Mouse (Mus musculus) natural killer cell, adult 2 months (primary cell): ENCODE data around the gene Gm21488.
"Not testable (repeated sequence)": the region's sequence is repeated elsewhere in the genome, so short reads cannot be mapped to it uniquely, and the experiment has no call there.

Source experiments
- DNase-seq, 2 experiments: peaks; one replicate each; pipeline ENCODE4 v3.0.0; 2022; ENCODE audit warnings: low spot score in 2 of 2

Gene Gm21488

DNA sequence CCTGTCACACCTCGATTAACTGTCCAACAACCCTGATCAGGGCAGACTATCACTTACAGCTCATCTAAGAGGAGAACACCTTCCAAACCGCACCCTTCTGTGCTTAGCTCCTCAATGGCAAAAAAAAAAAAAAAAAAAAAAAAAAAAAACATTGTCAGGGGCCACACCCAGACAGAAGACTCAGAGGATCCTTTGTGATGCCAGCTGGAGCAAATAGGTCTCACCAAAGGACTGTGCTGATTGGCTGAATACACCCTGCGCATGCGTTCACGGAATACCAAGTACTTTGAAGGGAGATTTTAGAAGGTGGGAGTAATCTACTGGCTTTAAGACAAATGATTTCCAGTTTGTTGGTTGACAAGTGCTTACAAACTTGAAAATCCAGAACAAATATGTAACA lies at the start of gene Gm21488:
TSS of gene Gm21488 (minus strand) at position 101 of the 400 bp plus-strand sequence.
- DNase-seq, result not testable (repeated sequence)
